Mouse (Mus musculus) layer of hippocampus, adult 2 months (tissue): ENCODE measurements around the gene Aig1. TPM values are rescaled to one million over a fixed set of nuclear protein-coding genes. Genes with fewer than 3 reads are reported as not detected.

Source experiments
- DNase-seq, 2 experiments: peaks; one replicate each; pipeline ENCODE4 v3.0.0; 2022; ENCODE audit warnings: low spot score in 2 of 2
- H3K27ac ChIP-seq: fragments of 200-600 bp; 2 replicates; pipeline ENCODE4 v1.8.1; 2022
- H3K4me3 ChIP-seq: fragments of 200-600 bp; 2 replicates; pipeline ENCODE4 v1.8.1; 2022; ENCODE audit warnings: mild to moderate bottlenecking
- CTCF ChIP-seq: fragments of 200-600 bp; conservative IDR thresholded peaks from 2 replicates; pipeline ENCODE4 v1.8.1; 2022; ENCODE audit warnings: antibody characterized with exemption, mild to moderate bottlenecking, moderate library complexity
- total RNA-seq, 2 experiments: library from RNA; stranded (reverse); gene quantifications; 2 replicates each; pipeline ENCODE4 v1.2.3; 2021

Gene Aig1
- total RNA-seq, 2 experiments from 2014 or later = 57.3 to 61.1 TPM

- peak overlapping the region; percentile 40; the same call in 1 of the 2 replicates for H3K27ac ChIP-seq
- TF ChIP-seq CTCF = no peak
- peak; percentile 24 to 26 for DNase-seq
- H3K4me3 ChIP-seq = no peak overlapping the region
Observed at GRCm38 (mm10) chr10:13739494-13740140, 129.2 kb downstream of the Aig1 start.

DNA sequence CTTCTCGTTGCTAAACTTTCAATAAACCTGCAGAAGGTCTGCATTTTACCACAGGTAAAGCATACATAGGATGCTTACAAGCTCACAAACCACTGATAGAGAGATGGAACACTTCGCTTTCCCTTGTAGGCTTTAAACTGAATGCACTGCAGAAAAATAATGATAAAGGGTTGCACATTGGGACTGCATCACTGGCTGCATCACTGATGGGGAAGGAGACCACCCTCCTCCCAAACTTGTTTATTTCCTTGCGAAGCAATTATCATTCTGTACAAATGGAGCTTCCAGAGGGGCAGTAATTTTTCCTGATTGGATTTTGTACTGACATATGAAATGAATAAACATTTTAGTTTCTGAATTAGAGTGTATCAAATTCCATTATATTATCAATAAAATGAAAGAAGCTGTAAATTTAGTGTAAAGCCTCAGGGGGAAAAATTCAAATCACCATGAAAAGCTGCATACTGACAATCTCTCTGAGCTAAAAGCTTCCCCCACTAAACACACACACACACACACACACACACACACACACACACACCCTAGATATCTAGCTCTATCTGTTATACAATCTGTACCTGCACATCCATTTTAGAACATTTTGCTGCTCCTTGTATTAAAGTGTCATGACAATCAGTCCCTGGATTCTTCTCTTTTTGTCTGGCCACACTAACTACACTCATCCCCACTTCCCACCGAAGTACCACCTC lies 138.6 kb downstream of the Aig1 start:
- Histone ChIP-seq H3K4me3 (no peak overlapping the region), H3K27ac (no peak overlapping the region)
- no peak for DNase-seq
- no peak for TF ChIP-seq CTCF

- no peak for TF ChIP-seq CTCF
- peak; percentile 49 to 55 for DNase-seq
- H3K27ac ChIP-seq = peak overlapping the region; percentile 29; the same call in 1 of the 2 replicates
- H3K4me3 ChIP-seq = no peak overlapping the region
Observed at GRCm38 (mm10) chr10:13727676-13728075, 141.1 kb downstream of the Aig1 start.

DNA sequence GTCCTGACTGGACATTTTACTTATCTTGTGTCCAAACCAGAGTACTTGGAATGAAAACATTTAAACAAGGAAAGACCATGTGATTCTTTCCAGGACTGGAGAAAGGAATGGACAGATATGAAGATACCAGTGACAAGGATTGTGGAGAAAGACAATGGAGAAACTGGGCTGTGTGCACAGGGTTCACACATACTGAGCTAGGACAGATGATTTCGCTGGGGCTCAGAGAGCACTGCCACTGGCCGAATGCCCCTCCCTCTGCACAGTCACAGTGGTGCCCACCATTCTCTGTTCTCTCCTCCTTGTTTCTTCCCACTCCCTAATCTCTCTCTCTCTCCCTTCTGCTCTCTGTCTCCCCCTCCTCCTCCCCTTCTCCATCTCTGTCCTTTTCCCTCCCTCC lies 142.6 kb downstream of the Aig1 start:
- no peak for TF ChIP-seq CTCF
- no peak for DNase-seq
- no peak overlapping the region for H3K4me3 ChIP-seq
- no peak overlapping the region for H3K27ac ChIP-seq

DNA sequence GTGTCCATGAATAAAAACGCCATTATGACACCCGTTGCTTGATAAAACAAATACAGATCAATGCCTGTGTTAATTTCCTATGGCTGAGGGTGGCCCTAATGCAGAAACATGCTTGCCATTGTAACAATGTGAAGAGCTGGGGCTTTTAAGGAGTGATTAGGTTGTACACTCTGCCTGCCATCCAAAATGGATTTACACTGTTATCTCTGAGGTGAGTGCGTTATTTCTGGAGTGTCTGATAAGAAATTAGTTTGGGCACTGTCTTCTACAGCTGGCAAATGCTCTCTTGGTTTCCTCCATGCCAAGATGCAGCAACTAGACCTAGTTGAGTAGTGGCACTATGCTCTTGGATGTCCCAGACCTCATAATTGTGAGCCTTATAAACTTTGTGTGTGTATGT lies 143.5 kb downstream of the Aig1 start:
- no peak overlapping the region for H3K4me3 ChIP-seq
- no peak for DNase-seq
- TF ChIP-seq CTCF = no peak
- no peak overlapping the region for H3K27ac ChIP-seq

DNA sequence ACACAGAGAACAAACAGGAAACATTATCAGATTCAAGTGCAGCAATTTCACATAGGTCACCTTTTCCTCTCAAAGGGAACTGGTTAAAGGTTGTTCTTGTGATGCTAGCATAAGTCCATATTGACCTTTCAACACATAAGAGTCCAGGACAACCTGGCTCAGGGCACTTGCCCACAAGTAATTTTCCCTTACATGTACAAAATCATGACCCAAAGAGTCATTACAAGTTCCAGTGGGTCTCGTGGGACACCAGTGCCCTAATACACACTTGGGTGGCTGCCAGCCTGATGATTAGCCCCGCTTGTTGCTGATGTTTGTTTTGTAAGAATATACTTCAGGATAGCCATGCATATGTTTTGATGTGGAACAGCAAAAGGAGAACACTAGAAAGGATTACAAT lies 152.6 kb downstream of the Aig1 start:
- Histone ChIP-seq H3K4me3 (no peak overlapping the region), H3K27ac (no peak overlapping the region)
- TF ChIP-seq CTCF = no peak
- DNase-seq = no peak

DNA sequence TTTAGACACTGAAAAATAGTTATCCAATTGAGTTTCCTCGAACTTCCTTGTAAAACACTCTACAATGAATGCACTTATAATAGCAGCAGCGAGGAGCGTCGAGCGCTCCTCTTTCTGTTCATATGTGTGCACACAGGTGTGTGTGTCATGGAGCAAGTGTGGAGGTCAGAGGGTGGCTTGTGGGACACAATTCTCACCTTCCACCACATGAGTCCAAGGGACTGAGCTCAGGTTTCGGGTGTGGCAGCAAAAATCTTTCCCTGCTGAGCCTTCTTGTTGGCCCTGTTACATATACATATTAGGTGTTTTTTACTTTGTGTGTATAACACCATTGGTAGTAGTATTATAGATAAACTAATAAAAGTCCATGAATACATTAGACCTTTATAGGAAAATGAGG lies 153.2 kb downstream of the Aig1 start:
- DNase-seq = no peak
- TF ChIP-seq CTCF = no peak
- Histone ChIP-seq H3K27ac (no peak overlapping the region), H3K4me3 (no peak overlapping the region)

- TF ChIP-seq CTCF = no peak
- Histone ChIP-seq H3K27ac (peak overlapping the region; percentile 19; the same call in 1 of the 2 replicates), H3K4me3 (no peak overlapping the region; the same call in 1 of the 2 replicates)
- DNase-seq = no peak
Observed at GRCm38 (mm10) chr10:13714920-13715293, 153.9 kb downstream of the Aig1 start.

- DNase-seq = peak; percentile 14 to 20
Observed at GRCm38 (mm10) chr10:13714199-13714919, 154.4 kb downstream of the Aig1 start.

DNA sequence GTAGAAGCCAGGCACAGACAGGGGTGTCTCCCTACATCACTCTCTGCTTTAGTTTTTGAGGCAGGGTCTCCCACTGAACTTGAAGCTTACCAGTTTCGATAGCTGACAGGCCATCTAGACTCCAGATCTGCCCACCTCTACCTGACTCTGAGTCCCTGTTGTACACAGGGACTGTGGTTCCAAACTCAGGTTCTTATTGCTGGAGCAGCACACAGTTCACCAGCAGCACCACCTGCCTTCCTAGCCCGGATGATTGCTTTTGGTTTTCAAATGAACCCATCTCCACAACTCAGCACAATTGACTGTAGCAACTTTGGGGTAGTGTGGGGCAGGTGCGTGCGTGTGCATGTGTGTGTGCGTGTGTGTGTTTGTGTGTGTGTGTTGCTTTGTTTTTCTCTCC lies 155.1 kb downstream of the Aig1 start:
- Histone ChIP-seq H3K4me3 (no peak overlapping the region), H3K27ac (no peak overlapping the region)
- DNase-seq = no peak
- no peak for TF ChIP-seq CTCF

More at GRCm38 (mm10) chr10:13714199-13714919, 154.4 kb downstream of the Aig1 start:
- Histone ChIP-seq H3K4me3 (no peak overlapping the region; the same call in 1 of the 2 replicates), H3K27ac (peak overlapping the region; percentile 32; the same call in 1 of the 2 replicates)
- TF ChIP-seq CTCF = no peak

GRCm38 (mm10) chr10:13713116-13713515 lies 155.7 kb downstream of the Aig1 start:
- TF ChIP-seq CTCF = no peak
- Histone ChIP-seq H3K4me3 (no peak overlapping the region), H3K27ac (no peak overlapping the region)
- no peak for DNase-seq

- H3K27ac ChIP-seq = no peak overlapping the region
- H3K4me3 ChIP-seq = no peak overlapping the region
- DNase-seq = no peak
- TF ChIP-seq CTCF = no peak
Observed at GRCm38 (mm10) chr10:13711281-13711829, 157.4 kb downstream of the Aig1 start.

- no peak overlapping the region for H3K27ac ChIP-seq
Observed at GRCm38 (mm10) chr10:13705771-13706170, 163.0 kb downstream of the Aig1 start.

More at GRCm38 (mm10) chr10:13705771-13706170, 163.0 kb downstream of the Aig1 start:
- TF ChIP-seq CTCF = no peak
- no peak overlapping the region for H3K4me3 ChIP-seq
- DNase-seq = no peak
